Mouse (Mus musculus) liver, adult (tissue): ENCODE measurements around the gene Rictor.

ENCODE experiments used
- GATA4 ChIP-seq: IDR thresholded peaks from 2 replicates; pipeline ENCODE4 v1.6.1; 2014; ENCODE audit warnings: mild to moderate bottlenecking, low read length; ENCODE audit not compliant: insufficient replicate concordance

Gene Rictor

DNA sequence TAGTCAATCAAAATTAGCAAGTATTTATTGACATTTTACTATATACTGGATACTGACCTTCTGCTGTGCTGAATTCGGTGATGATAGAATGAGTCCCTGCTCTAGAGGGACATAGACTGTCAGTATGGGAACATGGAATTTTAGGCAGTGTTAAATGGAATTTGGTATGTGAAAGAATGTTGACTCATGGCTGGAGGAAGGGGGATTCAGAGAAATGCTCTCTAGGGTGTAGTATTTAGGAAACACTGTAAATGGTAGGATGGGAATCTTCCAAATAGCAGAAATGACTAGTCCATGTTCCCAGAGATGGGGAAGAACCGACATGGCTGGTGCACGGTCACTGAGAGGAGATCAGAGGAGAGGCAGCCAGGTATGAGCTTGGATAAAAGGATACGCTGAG lies 13.6 kb downstream of the Rictor start:
- TF ChIP-seq GATA4: no peak

DNA sequence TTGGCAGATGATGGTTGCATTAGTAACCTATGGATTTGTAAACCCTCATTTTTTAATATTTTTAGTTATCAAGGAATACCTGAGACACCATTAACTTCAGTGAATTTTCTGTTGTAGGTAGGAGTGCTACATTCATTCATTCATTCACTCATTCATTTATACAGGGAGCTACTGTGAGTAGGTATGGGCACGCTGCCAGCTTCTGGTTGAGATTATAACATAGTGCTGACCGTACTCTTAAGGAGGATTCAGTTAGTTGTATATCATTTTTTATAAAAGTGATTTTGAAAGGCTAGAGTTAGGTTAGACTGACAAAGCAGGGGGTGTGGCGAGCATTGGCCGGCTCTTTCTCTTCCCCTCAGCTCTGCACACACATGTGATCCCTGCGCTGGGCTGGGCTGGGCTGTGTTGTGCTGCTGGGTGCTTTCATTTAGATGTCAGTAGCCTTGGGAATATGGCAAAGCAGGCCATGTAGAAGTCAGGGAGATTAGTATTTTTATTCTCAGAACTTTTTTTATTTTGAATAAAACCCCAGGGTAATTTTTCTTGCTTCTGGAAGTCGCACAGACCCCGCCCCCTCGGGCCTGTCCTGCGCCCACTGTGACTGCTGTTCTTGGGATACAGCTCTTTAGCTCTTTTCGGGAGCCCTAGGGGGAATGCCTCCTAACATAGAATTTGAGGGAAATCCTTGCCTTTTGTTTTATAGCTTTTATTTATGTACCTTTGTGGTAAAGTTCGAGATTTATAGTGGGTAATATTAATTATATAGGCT lies 14.4 kb downstream of the Rictor start:
- no peak for TF ChIP-seq GATA4

DNA sequence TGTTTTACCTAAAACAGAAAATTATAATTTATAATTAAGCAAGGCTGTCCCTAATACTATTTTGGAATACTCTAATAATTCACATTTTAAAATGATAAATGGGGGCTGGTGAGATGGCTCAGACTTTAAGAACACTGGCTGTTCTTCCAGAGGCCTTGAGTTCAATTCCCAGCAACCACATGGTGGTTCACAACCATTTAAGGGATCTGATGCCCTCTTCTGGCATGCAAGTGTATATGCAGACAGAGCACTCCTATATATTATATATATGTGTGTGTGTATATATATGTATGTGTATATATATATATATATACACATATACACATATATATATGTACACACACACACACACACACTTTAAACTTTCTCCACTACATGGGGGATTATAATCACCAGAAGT lies 15.2 kb downstream of the Rictor start:
- no peak for TF ChIP-seq GATA4

DNA sequence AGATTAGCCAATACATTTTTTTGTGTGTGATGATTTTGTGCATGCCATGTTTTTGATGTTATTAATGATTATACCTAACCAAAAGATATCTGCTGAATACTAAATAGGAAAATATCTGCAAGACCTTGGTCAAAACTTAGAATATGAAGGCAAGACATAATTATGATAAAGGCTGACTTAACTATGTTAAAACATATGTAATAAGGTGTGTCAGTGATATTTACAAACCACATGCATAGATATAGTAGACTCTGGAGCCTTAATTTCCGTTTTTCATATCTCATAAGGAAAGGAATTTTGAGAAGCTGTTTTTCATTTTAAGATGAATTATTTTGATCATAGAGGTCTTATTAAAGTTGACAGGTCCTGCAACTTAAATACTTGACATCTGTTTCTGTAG lies 16.3 kb downstream of the Rictor start:
- no peak for TF ChIP-seq GATA4

DNA sequence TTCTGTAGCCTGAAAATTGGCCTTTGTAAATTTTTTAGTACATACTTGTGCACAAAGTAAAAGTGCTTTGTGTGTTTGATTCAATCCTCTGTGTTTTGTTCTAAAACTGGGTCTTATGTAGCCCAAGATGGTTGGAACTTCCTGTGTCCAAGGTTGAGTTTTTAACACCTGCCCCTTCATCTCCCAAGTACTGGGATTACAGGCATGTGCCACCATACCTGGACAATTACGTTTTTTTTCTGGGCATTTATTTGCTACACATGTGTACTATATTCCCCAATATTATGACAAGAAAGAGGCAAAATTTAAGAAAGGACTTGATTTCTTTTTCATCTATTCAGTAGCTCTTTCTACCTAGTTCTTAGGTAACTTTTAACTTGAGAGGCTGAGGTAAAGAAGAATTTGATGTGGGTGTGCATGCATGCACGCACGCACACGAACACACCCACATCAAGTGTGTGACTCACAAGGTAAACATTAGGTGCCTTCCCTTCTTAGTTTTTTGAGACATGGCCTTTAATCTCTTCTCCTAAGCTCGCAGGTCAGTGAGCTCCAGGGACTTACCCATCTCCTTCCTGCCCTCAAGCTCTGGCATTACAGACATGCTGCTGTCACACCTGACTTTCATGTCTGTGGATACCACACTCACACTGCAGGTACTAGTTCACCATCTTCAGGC lies 18.1 kb downstream of the Rictor start:
- no peak for TF ChIP-seq GATA4

DNA sequence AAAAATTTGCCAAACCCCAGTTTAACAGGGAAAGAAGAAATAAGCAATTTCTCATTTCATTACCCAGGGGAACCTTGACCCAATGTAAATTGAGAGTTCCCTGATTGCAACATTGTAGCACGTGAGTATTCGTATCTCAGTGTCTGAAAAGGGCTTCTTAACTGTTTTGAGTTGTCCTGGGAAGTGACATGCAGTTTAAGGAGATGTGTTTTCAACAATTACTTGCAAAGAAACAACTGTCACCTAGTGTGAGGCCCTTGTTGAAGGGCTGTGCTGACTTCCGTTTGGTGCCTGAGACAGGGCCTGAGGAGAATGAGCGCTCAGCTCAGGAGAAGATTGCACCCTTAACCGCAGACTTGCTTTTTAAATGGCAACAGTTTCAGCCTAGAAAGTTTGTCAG lies 24.9 kb downstream of the Rictor start:
- no peak for TF ChIP-seq GATA4

DNA sequence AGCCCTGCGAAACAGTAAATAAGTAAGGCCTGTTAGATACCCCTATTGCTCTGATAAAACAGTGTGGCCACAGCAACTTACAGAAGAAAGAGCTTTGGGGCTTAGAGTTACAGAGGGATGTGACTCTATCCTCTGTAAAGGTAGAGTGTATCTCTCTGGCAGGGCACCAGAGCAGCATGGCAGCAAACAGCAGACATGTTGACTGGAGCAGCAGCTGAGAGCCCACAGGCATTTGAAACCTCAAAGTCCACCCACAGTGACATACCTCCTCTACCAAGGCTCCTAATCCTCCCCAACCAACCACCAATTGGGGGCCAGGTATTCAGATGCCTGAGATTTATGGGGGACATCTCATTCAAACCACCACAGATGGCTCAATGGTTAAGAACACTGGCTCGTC lies 31.0 kb downstream of the Rictor start:
- no peak for TF ChIP-seq GATA4

DNA sequence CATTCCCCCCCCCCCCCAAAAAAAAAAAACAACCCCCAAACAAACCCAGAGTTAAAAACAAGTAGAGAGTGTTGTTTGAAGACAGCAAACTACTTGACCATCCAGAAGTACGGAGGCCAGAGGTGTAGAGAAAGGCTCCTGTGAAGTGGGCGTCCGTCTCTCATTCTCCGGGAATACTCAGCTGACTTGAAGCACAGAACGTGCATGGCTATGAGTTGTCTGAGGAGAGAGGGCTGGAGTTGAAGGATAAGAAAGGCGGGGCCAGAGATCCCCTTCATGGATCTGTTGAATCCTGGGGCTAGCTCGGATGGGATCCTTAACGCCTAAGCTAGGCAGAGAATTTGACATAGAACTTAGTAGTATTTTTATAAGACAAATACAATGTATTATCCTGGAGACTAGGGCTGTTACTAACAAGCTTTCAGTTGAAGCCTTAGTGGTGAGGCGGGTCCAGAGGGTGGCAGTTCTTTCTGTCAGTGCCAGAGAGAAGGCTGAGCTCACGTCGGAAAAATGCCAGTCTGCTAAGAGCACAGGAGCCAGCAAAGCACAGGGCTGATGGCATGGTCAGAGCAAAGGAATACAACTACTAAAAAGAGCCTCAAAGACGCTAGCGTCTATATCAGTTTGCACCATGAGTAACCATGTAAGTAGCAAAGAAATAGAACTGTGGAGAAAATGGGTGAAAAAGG lies 34.3 kb downstream of the Rictor start:
- no peak for TF ChIP-seq GATA4

DNA sequence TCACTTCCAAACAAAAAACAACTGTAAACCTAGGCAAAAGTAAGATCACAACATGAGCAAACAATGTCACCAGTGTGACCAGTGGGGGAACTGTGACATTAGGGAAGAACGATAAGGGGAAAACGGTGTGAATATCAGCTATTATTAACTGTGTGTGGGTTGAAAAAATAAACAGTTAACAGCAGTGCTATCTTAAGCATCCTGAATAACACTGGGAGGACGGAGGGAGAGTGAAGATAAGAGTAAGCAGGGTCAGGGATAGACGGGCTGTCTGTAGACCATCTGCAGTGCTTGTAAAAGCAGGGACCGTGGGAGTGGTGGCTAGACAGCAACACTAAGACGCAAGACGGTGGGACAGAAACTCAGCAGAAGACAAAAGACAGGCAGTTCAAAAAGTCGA lies 35.5 kb downstream of the Rictor start:
- no peak for TF ChIP-seq GATA4

DNA sequence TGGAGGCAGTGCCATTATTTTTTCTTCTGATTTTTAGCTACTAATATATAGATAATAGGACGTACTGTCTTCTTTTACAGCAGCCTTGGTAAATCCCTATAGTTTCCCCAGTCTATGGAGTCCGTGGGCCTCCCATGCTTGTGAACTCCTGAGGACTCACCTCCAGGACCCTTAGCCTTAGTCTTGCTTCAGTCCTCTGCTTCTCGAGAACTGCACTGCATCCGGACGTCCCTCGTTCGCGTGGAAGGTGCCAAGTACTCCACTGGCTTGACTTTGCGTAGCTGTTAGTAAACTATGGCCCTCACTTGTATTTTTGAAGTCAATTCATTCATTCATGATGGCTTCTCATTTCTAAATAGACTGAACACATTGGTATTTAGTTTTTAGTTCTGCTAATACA lies 38.8 kb downstream of the Rictor start:
- no peak for TF ChIP-seq GATA4

DNA sequence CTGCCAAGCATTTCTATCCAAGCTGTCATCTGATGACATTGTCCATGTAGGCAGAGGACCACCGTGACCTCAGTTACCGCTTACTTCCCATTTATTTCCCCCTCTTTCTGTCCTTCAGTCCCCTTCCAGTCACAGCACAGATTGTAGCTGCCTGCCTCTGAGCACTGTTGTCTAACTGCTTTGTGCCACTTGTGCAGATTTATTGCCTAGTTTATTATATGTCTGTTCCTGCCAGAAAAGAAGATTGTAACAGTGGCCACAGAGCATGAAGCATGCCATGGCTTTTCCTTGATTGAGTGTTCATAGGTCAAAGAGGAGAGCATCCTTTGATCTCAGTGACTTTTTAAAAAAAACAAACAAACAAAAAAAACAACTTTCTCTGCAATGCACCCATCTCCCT lies 46.2 kb downstream of the Rictor start:
- TF ChIP-seq GATA4: no peak

DNA sequence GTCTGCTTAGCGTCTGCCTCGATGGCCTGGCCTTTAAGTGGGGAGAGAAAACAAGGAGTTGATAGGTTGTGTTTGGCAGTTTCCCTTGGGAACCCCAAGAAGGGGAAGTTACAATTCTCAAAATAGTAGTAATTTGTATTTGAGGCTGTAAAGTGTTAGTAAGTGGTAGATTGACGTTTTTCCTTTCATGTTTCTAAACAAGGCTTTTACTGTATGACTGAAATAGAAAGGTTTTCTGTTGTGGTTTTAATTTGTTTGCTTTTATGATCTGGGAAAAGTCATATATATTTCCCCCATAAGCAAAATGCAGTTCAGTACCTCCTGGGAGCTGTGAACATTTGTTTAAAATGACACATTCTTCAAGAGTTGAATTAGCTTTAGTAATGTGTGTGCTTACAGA lies 64.1 kb downstream of the Rictor start:
- TF ChIP-seq GATA4: no peak

DNA sequence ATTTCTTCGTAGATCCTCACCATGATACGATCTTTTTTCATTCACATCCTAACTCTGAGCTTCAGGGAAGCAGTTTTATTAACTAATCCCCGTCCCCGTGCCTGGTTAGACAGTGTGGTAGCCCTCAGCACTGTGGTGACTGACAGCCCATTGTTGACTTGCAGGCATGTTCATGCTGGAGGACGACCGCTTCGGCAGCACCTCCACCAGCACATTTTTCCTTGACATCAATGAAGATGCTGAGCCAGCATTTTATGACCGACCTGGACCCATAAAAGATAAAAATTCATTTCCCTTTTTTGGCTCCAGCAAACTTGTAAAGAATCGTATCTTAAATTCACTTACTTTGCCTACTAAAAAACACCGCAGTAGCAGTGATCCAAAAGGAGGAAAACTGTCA lies 78.0 kb downstream of the Rictor start:
- TF ChIP-seq GATA4: no peak

DNA sequence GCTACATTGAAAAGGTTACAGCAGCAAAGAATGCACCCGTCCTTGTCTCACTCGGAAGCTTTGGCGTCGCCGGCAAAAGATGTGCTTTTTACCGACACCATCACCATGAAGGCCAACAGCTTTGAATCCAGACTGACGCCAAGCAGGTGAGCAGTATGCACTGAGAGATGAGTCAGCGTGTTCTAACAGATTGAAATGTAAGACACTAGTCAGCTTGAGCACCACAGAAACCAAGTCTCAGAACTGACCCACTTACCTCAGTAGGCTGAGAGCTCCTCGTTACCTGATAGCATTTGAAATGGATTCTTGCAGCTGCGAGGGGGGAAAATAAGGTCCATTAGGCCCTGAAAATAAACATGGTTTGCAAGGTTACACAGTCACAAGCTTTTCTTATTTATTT lies 79.1 kb downstream of the Rictor start:
- TF ChIP-seq GATA4: no peak

DNA sequence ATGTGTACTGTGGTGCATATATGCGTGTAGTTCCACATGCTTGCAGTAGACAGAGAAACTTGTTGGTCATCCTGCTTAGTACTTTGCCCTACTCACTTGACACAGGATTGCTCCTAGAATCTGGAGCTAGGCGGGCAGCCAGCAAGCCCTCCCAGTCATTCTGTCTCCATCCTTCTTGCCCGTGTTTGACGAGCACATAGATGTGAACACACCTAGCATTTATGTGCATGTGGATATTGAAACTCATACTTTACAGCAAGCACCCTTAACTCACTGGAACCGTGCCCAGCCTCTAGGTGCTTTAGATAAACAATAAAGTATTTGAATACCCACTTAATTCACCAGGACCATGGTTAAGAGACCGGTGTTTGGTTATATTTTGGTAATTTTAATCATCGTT lies 81.8 kb downstream of the Rictor start:
- TF ChIP-seq GATA4: no peak

DNA sequence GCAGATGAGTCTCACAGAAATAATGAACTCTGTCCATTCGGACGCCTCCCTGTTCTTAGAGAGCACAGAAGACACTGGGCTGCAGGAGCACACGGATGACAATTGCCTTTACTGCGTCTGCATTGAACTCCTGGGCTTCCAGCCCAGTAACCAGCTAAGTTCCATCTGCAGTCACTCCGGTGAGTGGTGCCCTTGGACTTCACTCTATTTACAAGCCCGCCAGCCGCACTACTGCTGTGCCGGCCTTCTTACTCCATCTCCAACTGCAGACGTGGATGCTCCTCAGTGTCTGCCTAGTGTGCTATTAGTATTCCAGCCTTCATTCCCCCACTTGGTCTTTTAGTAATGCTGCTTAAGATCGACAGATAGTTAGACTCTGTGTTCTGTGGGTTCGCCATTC lies 83.5 kb downstream of the Rictor start:
- no peak for TF ChIP-seq GATA4
